Mouse (Mus musculus): Measurements from ENCODE around the gene Krt80. TPM values are rescaled to one million over a fixed set of nuclear protein-coding genes. Genes with fewer than 3 reads are reported as not detected.

Krt80 gene
- polyA plus RNA-seq, 1 experiment from 2014 or later: 0.09 TPM

GRCm38 (mm10) chr15:101339537-101339936, 30.4 kb downstream of the Krt80 start:
- 0% methylated on average over 2 of the region's 2 CpGs for WGBS
- no peaks in the 10 kb centered on the region for H3K4me1 ChIP-seq (replicated peaks; ENCODE audit: control insufficient read depth, insufficient read depth, low read length)
- no peak overlapping the region for H3K9ac ChIP-seq (ENCODE audit: low read depth, low read length)

GRCm38 (mm10) chr15:101338359-101338758, 31.6 kb downstream of the Krt80 start:
- no peak overlapping the region for H3K27ac ChIP-seq (ENCODE audit: low read depth, low read length)
- no peak overlapping the region for H3K9ac ChIP-seq (ENCODE audit: low read depth, low read length)
- no peaks in the 10 kb centered on the region for H3K36me3 ChIP-seq (ENCODE audit: control insufficient read depth, insufficient read depth, low read length)
- peaks cover 2% of the 10 kb centered on the region; the same call in 1 of the 2 replicates for H3K27me3 ChIP-seq (ENCODE audit: control insufficient read depth, insufficient read depth, low read length)
- no peaks in the 10 kb centered on the region for H3K9me3 ChIP-seq (ENCODE audit: control insufficient read depth, low read length)
- H3K4me3 ChIP-seq (ENCODE audit: low read depth, low read length): no peak overlapping the region
- no peak for DNase-seq (ENCODE audit: low spot score)
- WGBS: 79% methylated on average over 4 of the region's 4 CpGs
- H3K4me1 ChIP-seq (replicated peaks; ENCODE audit: control insufficient read depth, insufficient read depth, low read length): no peaks in the 10 kb centered on the region
- H3K4me2 ChIP-seq (replicated peaks; ENCODE audit: low read depth, low read length): no peak overlapping the region
- ATAC-seq (ENCODE audit: low FRiP score): no peak

More at GRCm38 (mm10) chr15:101339537-101339936, 30.4 kb downstream of the Krt80 start:
- no peak overlapping the region for H3K27ac ChIP-seq (ENCODE audit: low read depth, low read length)
- no peak overlapping the region for H3K4me3 ChIP-seq (ENCODE audit: low read depth, low read length)
- peak; percentile 87 for ATAC-seq (ENCODE audit: low FRiP score)
- H3K9me3 ChIP-seq (ENCODE audit: control insufficient read depth, low read length): no peaks in the 10 kb centered on the region
- H3K27me3 ChIP-seq (ENCODE audit: control insufficient read depth, insufficient read depth, low read length): peaks cover 2% of the 10 kb centered on the region; the same call in 1 of the 2 replicates
- peak; percentile 93 for DNase-seq (ENCODE audit: low spot score)
- no peaks in the 10 kb centered on the region for H3K36me3 ChIP-seq (ENCODE audit: control insufficient read depth, insufficient read depth, low read length)
- H3K4me2 ChIP-seq (replicated peaks; ENCODE audit: low read depth, low read length): no peak overlapping the region

GRCm38 (mm10) chr15:101336474-101337174, 33.3 kb downstream of the Krt80 start:
- DNase-seq (ENCODE audit: low spot score) (no peak), ATAC-seq (ENCODE audit: low FRiP score) (no peak)
- H3K27ac ChIP-seq (ENCODE audit: low read depth, low read length): no peak overlapping the region
- H3K4me3 ChIP-seq (ENCODE audit: low read depth, low read length): no peak overlapping the region
- no peaks in the 10 kb centered on the region for H3K36me3 ChIP-seq (ENCODE audit: control insufficient read depth, insufficient read depth, low read length)
- WGBS: 48% methylated on average over 24 of the region's 24 CpGs
- H3K4me2 ChIP-seq (replicated peaks; ENCODE audit: low read depth, low read length): no peak overlapping the region
- H3K9ac ChIP-seq (ENCODE audit: low read depth, low read length): no peak overlapping the region
- no peaks in the 10 kb centered on the region for H3K9me3 ChIP-seq (ENCODE audit: control insufficient read depth, low read length)
- peaks cover 2% of the 10 kb centered on the region; the same call in 1 of the 2 replicates for H3K27me3 ChIP-seq (ENCODE audit: control insufficient read depth, insufficient read depth, low read length)
- H3K4me1 ChIP-seq (replicated peaks; ENCODE audit: control insufficient read depth, insufficient read depth, low read length): no peaks in the 10 kb centered on the region

- Histone ChIP-seq H3K27ac (ENCODE audit: low read depth, low read length) (no peak overlapping the region), H3K27me3 (ENCODE audit: control insufficient read depth, insufficient read depth, low read length) (no peaks in the 10 kb centered on the region), H3K9ac (ENCODE audit: low read depth, low read length) (no peak overlapping the region), H3K4me3 (ENCODE audit: low read depth, low read length) (no peak overlapping the region), H3K9me3 (ENCODE audit: control insufficient read depth, low read length) (no peaks in the 10 kb centered on the region), H3K36me3 (ENCODE audit: control insufficient read depth, insufficient read depth, low read length) (no peaks in the 10 kb centered on the region), H3K4me1 (replicated peaks; ENCODE audit: control insufficient read depth, insufficient read depth, low read length) (no peaks in the 10 kb centered on the region), H3K4me2 (replicated peaks; ENCODE audit: low read depth, low read length) (no peak overlapping the region)
- no peak for ATAC-seq (ENCODE audit: low FRiP score)
- whole genome bisulfite sequencing: 62% methylated on average over 4 of the region's 4 CpGs
- DNase-seq (ENCODE audit: low spot score): no peak
Measured at GRCm38 (mm10) chr15:101333648-101334047, 36.3 kb downstream of the Krt80 start.

- no peaks in the 10 kb centered on the region for H3K9me3 ChIP-seq (ENCODE audit: control insufficient read depth, low read length)
- no peak overlapping the region for H3K4me2 ChIP-seq (replicated peaks; ENCODE audit: low read depth, low read length)
- no peak overlapping the region for H3K27ac ChIP-seq (ENCODE audit: low read depth, low read length)
- DNase-seq (ENCODE audit: low spot score): no peak
- no peaks in the 10 kb centered on the region for H3K36me3 ChIP-seq (ENCODE audit: control insufficient read depth, insufficient read depth, low read length)
- ATAC-seq (ENCODE audit: low FRiP score): no peak
- no peak overlapping the region for H3K4me3 ChIP-seq (ENCODE audit: low read depth, low read length)
- 37% methylated on average over 1 of the region's 1 CpGs for WGBS
- H3K4me1 ChIP-seq (replicated peaks; ENCODE audit: control insufficient read depth, insufficient read depth, low read length): no peaks in the 10 kb centered on the region
- H3K9ac ChIP-seq (ENCODE audit: low read depth, low read length): no peak overlapping the region
- no peaks in the 10 kb centered on the region for H3K27me3 ChIP-seq (ENCODE audit: control insufficient read depth, insufficient read depth, low read length)
Measured at GRCm38 (mm10) chr15:101333165-101333564, 36.8 kb downstream of the Krt80 start.

GRCm38 (mm10) chr15:101332370-101332769, 37.6 kb downstream of the Krt80 start:
- H3K36me3 ChIP-seq (ENCODE audit: control insufficient read depth, insufficient read depth, low read length): no peaks in the 10 kb centered on the region
- H3K9me3 ChIP-seq (ENCODE audit: control insufficient read depth, low read length): no peaks in the 10 kb centered on the region
- ATAC-seq (ENCODE audit: low FRiP score) (no peak), DNase-seq (ENCODE audit: low spot score) (no peak)
- no peak overlapping the region for H3K9ac ChIP-seq (ENCODE audit: low read depth, low read length)
- no peaks in the 10 kb centered on the region for H3K27me3 ChIP-seq (ENCODE audit: control insufficient read depth, insufficient read depth, low read length)
- 79% methylated on average over 4 of the region's 4 CpGs for WGBS
- H3K4me3 ChIP-seq (ENCODE audit: low read depth, low read length): no peak overlapping the region
- H3K4me2 ChIP-seq (replicated peaks; ENCODE audit: low read depth, low read length): no peak overlapping the region
- no peaks in the 10 kb centered on the region for H3K4me1 ChIP-seq (replicated peaks; ENCODE audit: control insufficient read depth, insufficient read depth, low read length)
- no peak overlapping the region for H3K27ac ChIP-seq (ENCODE audit: low read depth, low read length)

- WGBS: 87% methylated on average over 4 of the region's 4 CpGs
- no peak overlapping the region for H3K9ac ChIP-seq (ENCODE audit: low read depth, low read length)
- no peak overlapping the region for H3K4me2 ChIP-seq (replicated peaks; ENCODE audit: low read depth, low read length)
- no peak for ATAC-seq (ENCODE audit: low FRiP score)
- no peak for DNase-seq (ENCODE audit: low spot score)
- H3K4me1 ChIP-seq (replicated peaks; ENCODE audit: control insufficient read depth, insufficient read depth, low read length): no peaks in the 10 kb centered on the region
- no peak overlapping the region for H3K4me3 ChIP-seq (ENCODE audit: low read depth, low read length)
- no peaks in the 10 kb centered on the region for H3K9me3 ChIP-seq (ENCODE audit: control insufficient read depth, low read length)
- no peaks in the 10 kb centered on the region for H3K36me3 ChIP-seq (ENCODE audit: control insufficient read depth, insufficient read depth, low read length)
- H3K27ac ChIP-seq (ENCODE audit: low read depth, low read length): no peak overlapping the region
- no peaks in the 10 kb centered on the region for H3K27me3 ChIP-seq (ENCODE audit: control insufficient read depth, insufficient read depth, low read length)
Measured at GRCm38 (mm10) chr15:101331090-101331489, 38.9 kb downstream of the Krt80 start.

GRCm38 (mm10) chr15:101329564-101329892, 40.4 kb downstream of the Krt80 start:
- H3K27ac ChIP-seq (ENCODE audit: low read depth, low read length): no peak overlapping the region
- no peak overlapping the region for H3K4me2 ChIP-seq (replicated peaks; ENCODE audit: low read depth, low read length)
- WGBS: 53% methylated on average over 3 of the region's 3 CpGs
- DNase-seq (ENCODE audit: low spot score) (no peak), ATAC-seq (ENCODE audit: low FRiP score) (no peak)
- no peak overlapping the region for H3K9ac ChIP-seq (ENCODE audit: low read depth, low read length)
- H3K27me3 ChIP-seq (ENCODE audit: control insufficient read depth, insufficient read depth, low read length): no peaks in the 10 kb centered on the region
- no peaks in the 10 kb centered on the region for H3K9me3 ChIP-seq (ENCODE audit: control insufficient read depth, low read length)
- no peaks in the 10 kb centered on the region for H3K4me1 ChIP-seq (replicated peaks; ENCODE audit: control insufficient read depth, insufficient read depth, low read length)
- H3K36me3 ChIP-seq (ENCODE audit: control insufficient read depth, insufficient read depth, low read length): no peaks in the 10 kb centered on the region
- no peak overlapping the region for H3K4me3 ChIP-seq (ENCODE audit: low read depth, low read length)

- Histone ChIP-seq H3K4me1 (replicated peaks; ENCODE audit: control insufficient read depth, insufficient read depth, low read length) (no peaks in the 10 kb centered on the region), H3K36me3 (ENCODE audit: control insufficient read depth, insufficient read depth, low read length) (no peaks in the 10 kb centered on the region), H3K9ac (ENCODE audit: low read depth, low read length) (no peak overlapping the region), H3K4me2 (replicated peaks; ENCODE audit: low read depth, low read length) (no peak overlapping the region), H3K4me3 (ENCODE audit: low read depth, low read length) (no peak overlapping the region), H3K27me3 (ENCODE audit: control insufficient read depth, insufficient read depth, low read length) (no peaks in the 10 kb centered on the region), H3K27ac (ENCODE audit: low read depth, low read length) (no peak overlapping the region), H3K9me3 (ENCODE audit: control insufficient read depth, low read length) (no peaks in the 10 kb centered on the region)
- WGBS: 68% methylated on average over 3 of the region's 3 CpGs
- no peak for ATAC-seq (ENCODE audit: low FRiP score)
- no peak for DNase-seq (ENCODE audit: low spot score)
Measured at GRCm38 (mm10) chr15:101328876-101329563, 40.9 kb downstream of the Krt80 start.

Measured in hindbrain, embryonic 11.5 days (tissue).